Mouse (Mus musculus) hindbrain, embryonic 11.5 days (tissue): ENCODE results near the gene Gigyf1. TPM values are rescaled to one million over a fixed set of nuclear protein-coding genes. Genes with fewer than 3 reads are reported as not detected.

Experiments used
- ATAC-seq: fragments of 200-750 bp; cut with Nextera tagmentation; 2 replicates; pipeline ENCODE4 v1.8.0; 2017; ENCODE audit warnings: mild to moderate bottlenecking, moderate TSS enrichment, moderate library complexity; ENCODE audit not compliant: low FRiP score
- DNase-seq: peaks from one replicate; pipeline ENCODE4 v3.0.0-alpha.2; 2015; ENCODE audit warnings: low spot score
- H3K27ac ChIP-seq: fragments of 300-500 bp; sonication (generic); 2 replicates; pipeline ENCODE4 v1.5.1; 2014; ENCODE audit warnings: mild to moderate bottlenecking, low read depth, low read length
- H3K27me3 ChIP-seq: fragments of 300-500 bp; sonication (generic); 2 replicates; pipeline ENCODE4 v1.6.1; 2014; ENCODE audit warnings: mild to moderate bottlenecking, low read length, moderate library complexity, mixed read lengths; ENCODE audit not compliant: control insufficient read depth, insufficient read depth
- H3K36me3 ChIP-seq: fragments of 300-500 bp; sonication (generic); 2 replicates; pipeline ENCODE4 v1.6.1; 2014; ENCODE audit warnings: mild to moderate bottlenecking, low read length, moderate library complexity, mixed read lengths; ENCODE audit not compliant: control insufficient read depth, insufficient read depth
- H3K4me1 ChIP-seq: fragments of 300-500 bp; sonication (generic); replicated peaks from 2 replicates; pipeline ENCODE4 v1.6.1; 2014; ENCODE audit warnings: low read length, mixed read lengths; ENCODE audit not compliant: control insufficient read depth, insufficient read depth
- H3K4me2 ChIP-seq: fragments of 300-500 bp; sonication (generic); replicated peaks from 2 replicates; pipeline ENCODE4 v1.6.1; 2014; ENCODE audit warnings: mild to moderate bottlenecking, low read depth, low read length
- H3K4me3 ChIP-seq: fragments of 300-500 bp; sonication (generic); 2 replicates; pipeline ENCODE4 v1.5.1; 2014; ENCODE audit warnings: low read depth, low read length
- H3K9ac ChIP-seq: fragments of 300-500 bp; sonication (generic); 2 replicates; pipeline ENCODE4 v1.6.1; 2014; ENCODE audit warnings: low read depth, low read length
- H3K9me3 ChIP-seq: fragments of 300-500 bp; sonication (generic); 2 replicates; pipeline ENCODE4 v1.6.1; 2016; ENCODE audit warnings: low read length; ENCODE audit not compliant: control insufficient read depth
- WGBS: fragments of 180-500 bp; shearing (Covaris S2); extraction: QIAGEN DNeasy Blood & Tissue Kit; methylation state at CpG from one replicate; pipeline ENCODE4 v1.1.7; 2014; 5-methylcytosine and 5-hydroxymethylcytosine counted together
- polyA plus RNA-seq: library from polyadenylated mRNA; unstranded; fragments of >200 nt; fragmentation: Nextera tagmentation; extraction: Ambion mirVana; gene quantifications from 2 replicates; pipeline ENCODE4 v1.2.1, GENCODE M21; 2014

Gigyf1 gene
- polyA plus RNA-seq, 1 experiment from 2014 or later, result 15.4 TPM

DNA sequence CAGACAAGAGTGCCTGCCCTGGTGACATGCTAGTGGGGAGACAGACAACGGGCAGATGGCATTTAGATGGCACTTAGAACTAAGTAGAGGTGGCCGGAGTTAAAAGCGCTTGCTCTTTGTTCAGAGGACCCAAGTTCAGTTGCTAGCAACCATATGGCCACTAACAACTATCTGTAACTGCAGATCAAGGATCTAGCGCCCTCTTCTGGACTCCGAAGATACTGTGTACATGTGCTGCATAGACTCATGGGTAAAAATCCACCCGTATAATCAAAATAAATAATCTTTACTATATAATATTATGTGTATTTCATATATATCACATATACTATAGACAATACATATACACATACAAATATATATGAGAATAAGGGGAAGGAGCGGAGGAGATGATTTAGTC is 30.7 kb upstream of the Gigyf1 start:
- no peaks in the 10 kb centered on the region for H3K9me3 ChIP-seq
- H3K4me1 ChIP-seq, result no peaks in the 10 kb centered on the region
- no peak overlapping the region for H3K4me3 ChIP-seq
- no peak overlapping the region for H3K9ac ChIP-seq
- no peak overlapping the region for H3K4me2 ChIP-seq
- H3K27ac ChIP-seq, result no peak overlapping the region
- H3K27me3 ChIP-seq, result no peaks in the 10 kb centered on the region
- ATAC-seq (no peak), DNase-seq (peak; percentile 25)
- H3K36me3 ChIP-seq, result no peaks in the 10 kb centered on the region
- 87% methylated on average over 7 of the region's 7 CpGs for WGBS

DNA sequence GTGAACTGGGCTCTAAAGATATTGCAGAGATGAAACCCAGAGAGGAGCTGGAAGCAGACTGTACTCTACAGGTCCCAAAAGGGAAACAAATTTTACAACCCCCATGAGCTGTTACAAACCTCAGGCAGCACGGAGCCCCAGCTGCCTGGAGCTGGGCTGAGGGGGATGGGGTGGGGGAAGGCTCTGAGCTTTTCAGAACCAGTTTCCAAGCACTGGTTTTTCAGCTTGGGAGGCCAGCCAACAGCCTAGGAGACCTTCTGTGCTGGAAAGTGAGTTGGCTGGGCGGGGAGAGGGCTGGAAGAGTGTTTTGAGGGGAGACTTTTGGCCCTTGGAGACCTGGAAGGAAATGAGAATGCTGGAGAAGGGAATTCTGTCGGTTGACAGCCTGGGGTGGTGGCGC is 26.8 kb upstream of the Gigyf1 start:
- no peaks in the 10 kb centered on the region for H3K36me3 ChIP-seq
- WGBS, result 68% methylated on average over 4 of the region's 4 CpGs
- DNase-seq (no peak), ATAC-seq (no peak)
- no peak overlapping the region for H3K9ac ChIP-seq
- no peaks in the 10 kb centered on the region for H3K27me3 ChIP-seq
- H3K4me2 ChIP-seq, result no peak overlapping the region
- no peaks in the 10 kb centered on the region for H3K4me1 ChIP-seq
- H3K4me3 ChIP-seq, result no peak overlapping the region
- no peaks in the 10 kb centered on the region for H3K9me3 ChIP-seq
- H3K27ac ChIP-seq, result no peak overlapping the region

DNA sequence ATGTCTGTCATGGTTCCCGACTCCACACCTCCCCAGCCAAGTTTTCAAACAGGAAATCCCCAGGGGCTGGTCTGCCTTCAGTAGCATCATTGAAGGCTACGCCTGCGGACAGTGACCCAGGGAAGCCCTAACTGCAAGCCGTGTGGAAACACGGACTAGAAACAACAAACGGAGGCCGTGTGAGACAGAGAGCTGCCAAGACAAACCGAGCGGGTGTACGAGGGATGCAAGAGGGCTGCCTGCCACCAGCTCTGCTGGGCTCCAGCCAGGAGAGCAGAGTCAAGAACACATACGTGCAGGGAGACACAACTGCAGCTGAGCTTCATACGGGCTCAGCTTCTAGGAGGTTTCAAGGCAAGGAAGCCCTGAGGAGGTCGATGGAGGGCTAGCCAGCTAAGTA is 24.5 kb upstream of the Gigyf1 start:
- H3K4me1 ChIP-seq, result no peaks in the 10 kb centered on the region
- H3K36me3 ChIP-seq, result no peaks in the 10 kb centered on the region
- no peaks in the 10 kb centered on the region for H3K9me3 ChIP-seq
- DNase-seq (no peak), ATAC-seq (no peak)
- H3K4me3 ChIP-seq, result no peak overlapping the region
- no peaks in the 10 kb centered on the region for H3K27me3 ChIP-seq
- no peak overlapping the region for H3K4me2 ChIP-seq
- H3K9ac ChIP-seq, result no peak overlapping the region
- 78% methylated on average over 13 of the region's 13 CpGs for whole genome bisulfite sequencing
- no peak overlapping the region for H3K27ac ChIP-seq

DNA sequence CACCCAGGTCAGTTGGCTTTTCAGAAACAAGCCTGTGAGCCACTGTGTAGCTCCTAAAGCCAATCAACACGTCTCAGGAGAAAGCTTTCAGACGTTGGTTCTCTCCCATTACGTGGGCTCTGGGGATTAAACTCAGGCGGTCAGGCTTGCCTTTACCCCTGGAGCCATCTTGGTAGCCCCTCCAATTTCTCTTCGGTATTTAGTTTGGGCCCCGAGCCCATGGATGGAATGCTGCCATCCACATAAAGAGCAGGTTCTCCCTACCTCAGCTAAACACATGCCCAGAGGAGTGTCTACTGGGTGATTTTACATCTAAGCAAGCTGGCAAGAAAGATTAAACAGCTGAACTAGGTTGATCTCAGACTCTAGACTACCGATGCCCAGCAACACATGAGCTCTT is 18.2 kb upstream of the Gigyf1 start:
- H3K4me1 ChIP-seq, result no peaks in the 10 kb centered on the region; the same call in 1 of the 2 replicates
- H3K9ac ChIP-seq, result no peak overlapping the region
- no peak for ATAC-seq
- H3K4me3 ChIP-seq, result no peak overlapping the region
- no peaks in the 10 kb centered on the region for H3K36me3 ChIP-seq
- no peak overlapping the region for H3K27ac ChIP-seq
- WGBS, result 92% methylated on average over 7 of the region's 7 CpGs
- H3K4me2 ChIP-seq, result no peak overlapping the region
- no peak for DNase-seq
- no peaks in the 10 kb centered on the region for H3K9me3 ChIP-seq
- H3K27me3 ChIP-seq, result no peaks in the 10 kb centered on the region

DNA sequence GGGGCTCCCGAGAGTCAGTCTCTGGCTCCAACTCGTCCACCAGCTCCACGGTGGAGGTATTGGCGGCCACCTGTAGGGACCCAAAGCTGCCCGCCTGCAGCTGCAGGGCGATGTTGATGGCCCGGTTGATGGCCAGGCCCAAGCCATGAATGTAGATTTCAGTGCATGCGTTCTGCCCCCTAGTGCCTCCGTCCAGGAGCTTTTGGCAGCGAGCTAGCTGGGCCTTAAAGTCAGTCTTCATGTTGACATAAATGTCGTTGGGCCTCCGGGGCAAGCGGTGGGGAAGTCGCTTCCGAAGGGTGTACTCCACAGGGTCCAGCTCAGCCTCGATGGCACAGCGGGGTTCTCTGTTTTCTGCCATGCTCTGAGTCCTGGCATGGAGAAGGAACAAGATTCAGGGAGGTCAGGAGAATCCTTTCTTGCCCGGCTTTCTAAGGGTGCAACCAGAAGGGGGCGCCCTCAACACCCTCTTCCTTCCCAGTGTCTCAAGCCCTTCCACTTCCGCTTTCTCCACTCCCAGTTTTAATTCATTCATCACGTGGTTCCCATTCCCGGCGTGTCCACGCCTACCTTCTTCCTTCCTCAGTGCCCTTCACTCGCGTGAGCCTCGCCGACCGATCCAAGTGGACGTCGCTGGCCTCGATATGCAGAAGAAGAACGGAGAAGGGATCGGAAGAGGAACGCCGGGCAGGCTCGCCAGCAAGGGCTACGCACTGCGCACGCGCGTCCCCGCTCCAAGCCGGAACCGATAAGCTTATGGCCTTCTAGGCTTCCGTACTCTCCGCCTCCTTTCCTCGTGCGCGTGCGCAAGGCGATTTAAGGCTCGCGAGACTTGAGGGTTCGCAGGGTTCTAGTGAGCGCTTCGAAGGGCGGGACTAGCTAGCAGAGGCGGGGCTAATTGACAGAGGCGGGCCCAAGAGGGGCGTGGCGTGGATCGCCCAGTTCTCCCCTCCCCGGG is 16.4 kb upstream of the Gigyf1 start, which contains the start of gene Pop7:
Gene Pop7 (minus strand): TSS at position 810 of the 958 bp plus-strand sequence.
- peak within 1 kb of the TSS; percentile 92 for H3K27ac ChIP-seq
- peak; percentile 96 for ATAC-seq
- WGBS, result 3% methylated on average over 64 of the region's 64 CpGs
- H3K4me2 ChIP-seq, result peak within 1 kb of the TSS; percentile 57
- peak within 1 kb of the TSS; percentile 81 for H3K9ac ChIP-seq
- no peaks in the 10 kb centered on the region for H3K27me3 ChIP-seq
- H3K4me3 ChIP-seq, result peak within 1 kb of the TSS; percentile 62
- no peaks in the 10 kb centered on the region; the same call in 1 of the 2 replicates for H3K4me1 ChIP-seq
- no peaks in the 10 kb centered on the region for H3K36me3 ChIP-seq
- H3K9me3 ChIP-seq, result no peaks in the 10 kb centered on the region
- DNase-seq, result peak; percentile 100

DNA sequence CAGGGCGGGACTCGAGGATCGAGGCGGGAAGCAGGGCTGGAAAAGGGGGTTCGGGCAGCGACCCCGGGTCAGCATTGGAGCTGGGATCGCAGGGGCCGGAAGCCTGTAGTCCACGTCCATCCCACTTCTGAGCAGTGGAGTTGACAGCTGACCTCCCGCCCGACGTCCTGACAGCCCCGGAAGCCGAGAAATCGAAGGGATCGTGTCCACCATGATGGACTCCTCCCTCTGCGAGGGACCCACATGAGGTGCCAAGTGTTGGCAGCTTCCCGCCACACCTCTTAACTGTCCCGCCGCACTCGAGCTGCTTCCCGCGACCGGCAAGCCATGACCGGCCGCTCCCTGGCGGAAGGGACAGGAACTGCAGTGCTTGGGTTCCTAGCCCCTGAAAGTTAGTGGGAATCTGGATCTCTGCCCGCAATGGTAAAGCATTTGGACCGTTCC is 15.7 kb upstream of the Gigyf1 start:
- Histone ChIP-seq H3K4me2 (peak overlapping the region; percentile 45), H3K9ac (peak overlapping the region; percentile 31), H3K4me1 (no peaks in the 10 kb centered on the region; the same call in 1 of the 2 replicates), H3K9me3 (no peaks in the 10 kb centered on the region), H3K4me3 (peak overlapping the region; percentile 62), H3K27ac (peak overlapping the region; percentile 92; the same call in 1 of the 2 replicates), H3K36me3 (no peaks in the 10 kb centered on the region), H3K27me3 (no peaks in the 10 kb centered on the region)
- DNase-seq, result peak; percentile 89
- peak; percentile 83 for ATAC-seq
- under 1% methylated on average over 29 of the region's 30 CpGs for WGBS

DNA sequence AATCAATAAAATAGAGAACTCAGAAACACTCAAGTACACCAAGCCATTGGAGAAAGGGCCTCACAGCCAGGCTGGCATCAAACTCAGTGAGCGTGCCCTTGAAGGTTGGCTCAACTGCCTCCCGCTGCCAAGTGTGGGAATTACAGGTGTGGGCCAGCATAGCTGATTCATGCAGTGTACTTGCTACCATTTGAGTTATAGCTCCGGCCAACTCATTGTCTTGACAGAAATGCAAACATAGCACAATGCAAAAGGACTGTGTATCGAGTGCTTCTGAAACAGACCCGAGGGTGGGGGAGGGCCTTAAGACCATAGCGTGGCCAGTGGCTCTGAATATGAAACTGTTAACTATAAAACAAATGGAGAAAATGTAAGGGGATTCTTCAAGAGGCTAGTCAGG is 14.3 kb upstream of the Gigyf1 start:
- H3K4me1 ChIP-seq, result no peaks in the 10 kb centered on the region; the same call in 1 of the 2 replicates
- no peak overlapping the region for H3K4me2 ChIP-seq
- H3K27me3 ChIP-seq, result no peaks in the 10 kb centered on the region
- no peak overlapping the region for H3K4me3 ChIP-seq
- DNase-seq, result no peak
- H3K9me3 ChIP-seq, result no peaks in the 10 kb centered on the region
- 86% methylated on average over 6 of the region's 6 CpGs for WGBS
- H3K9ac ChIP-seq, result no peak overlapping the region
- H3K27ac ChIP-seq, result no peak overlapping the region
- ATAC-seq, result no peak
- H3K36me3 ChIP-seq, result no peaks in the 10 kb centered on the region

DNA sequence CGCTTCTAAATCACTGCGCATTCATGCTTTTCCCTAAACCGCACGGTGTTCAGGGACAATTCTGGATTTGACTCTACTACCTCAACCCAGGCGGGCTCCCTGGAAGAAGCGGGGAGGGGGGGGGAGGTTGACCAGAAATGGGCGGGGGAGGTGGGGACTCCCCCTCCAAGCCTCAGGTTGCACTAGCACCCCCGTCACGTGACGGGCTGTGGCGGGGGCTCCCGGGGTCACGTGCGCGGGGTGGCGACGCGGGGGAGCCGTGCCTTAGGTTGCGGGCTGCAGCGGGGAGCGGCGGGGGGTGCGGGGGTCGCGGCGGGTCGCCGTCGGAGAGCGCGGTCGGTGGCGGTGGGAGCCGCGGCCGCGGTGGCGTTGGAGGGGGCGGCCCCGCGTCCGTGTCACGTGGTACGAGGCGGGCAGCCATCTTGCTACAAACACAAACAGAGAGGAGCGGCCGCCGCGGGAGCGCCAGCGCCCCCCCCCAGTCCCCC is 8.3 kb upstream of the Gigyf1 start:
- DNase-seq, result peak; percentile 80
- 2% methylated on average over 36 of the region's 52 CpGs for WGBS
- no peaks in the 10 kb centered on the region for H3K36me3 ChIP-seq

More for the DNA sequence above, 8.3 kb upstream of the Gigyf1 start:
- H3K27me3 ChIP-seq, result no peaks in the 10 kb centered on the region
- peak overlapping the region; percentile 99 for H3K4me3 ChIP-seq
- peaks cover 13% of the 10 kb centered on the region; the same call in 1 of the 2 replicates for H3K4me1 ChIP-seq
- no peaks in the 10 kb centered on the region for H3K9me3 ChIP-seq
- peak overlapping the region; percentile 85 for H3K27ac ChIP-seq
- H3K9ac ChIP-seq, result peak overlapping the region; percentile 99
- H3K4me2 ChIP-seq, result peak overlapping the region; percentile 29
- peak; percentile 75 for ATAC-seq
